In the genomic region with DNA sequence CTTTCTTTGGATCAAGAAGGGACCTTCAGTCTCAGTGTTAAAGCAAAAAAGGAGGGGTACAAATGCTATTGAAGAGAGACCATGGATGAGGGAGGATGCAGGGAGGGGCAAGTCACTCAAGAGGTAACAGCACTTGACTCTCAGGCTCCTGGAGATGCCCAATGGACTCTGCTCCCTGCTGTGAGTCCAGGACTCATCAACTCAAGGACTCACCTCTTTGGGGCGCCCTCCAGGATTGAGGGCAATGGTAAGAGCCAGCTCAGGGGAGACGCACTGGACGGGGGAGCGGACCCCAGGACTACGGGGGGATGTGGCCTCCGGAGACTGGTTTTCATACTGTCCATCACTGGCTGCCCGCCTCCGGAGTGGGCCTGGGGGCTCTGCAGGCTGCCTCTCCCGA, we compare ENCODE assay signal across 13 mouse cellular contexts.
DNase-seq lines count a peak whose midpoint lies in the region; ATAC-seq lines count a peak whose summit lies in the region.
"Had no signal": no experiment of that assay in that cellular context is flagged by ENCODE, and none has a peak within 500 bp of the region (broad histone marks: within the 10 kb centered on the region; RNA-seq: fewer than 3 reads in every experiment).

No protein-coding gene starts in this region.

- peaks cover 44% of the 10 kb centered on the region for H3K4me1 ChIP-seq in hindbrain, embryonic 10.5 days (replicated peaks)
- H3K4me1 ChIP-seq in hindbrain, embryonic 16.5 days (ENCODE audit: control insufficient read depth, insufficient read depth, low read depth, low read length): no peaks in the 10 kb centered on the region; the same call in 1 of the 2 replicates
- peaks cover 48% of the 10 kb centered on the region for H3K4me1 ChIP-seq in midbrain, embryonic 10.5 days
- H3K4me1 ChIP-seq in midbrain, embryonic 14.5 days (ENCODE audit: control insufficient read depth, insufficient read depth, low read length): 0 out of 2 replicates have a peak, but pooled peaks cover 8% of the 10 kb centered on the region
- peaks cover 26% of the 10 kb centered on the region for H3K4me1 ChIP-seq in limb, embryonic 12.5 days (replicated peaks)

- no peaks in the 10 kb centered on the region for H3K27me3 ChIP-seq in hindbrain, embryonic 10.5 days (ENCODE audit: insufficient read depth, poor library complexity, severe bottlenecking)
- no peaks in the 10 kb centered on the region for H3K27me3 ChIP-seq in hindbrain, embryonic 16.5 days (replicated peaks; ENCODE audit: control insufficient read depth, insufficient read depth, low read length)
- H3K27me3 ChIP-seq in midbrain, embryonic 10.5 days (ENCODE audit: low read depth, poor library complexity, severe bottlenecking): no peaks in the 10 kb centered on the region; the same call in none of the 2 replicates
- H3K27me3 ChIP-seq in midbrain, embryonic 14.5 days (ENCODE audit: control insufficient read depth, insufficient read depth, low read length): no peaks in the 10 kb centered on the region
- H3K27me3 ChIP-seq in limb, embryonic 12.5 days: no peaks in the 10 kb centered on the region
- H3K27me3 ChIP-seq: forebrain, embryonic 12.5 days had no signal

- no peak overlapping the region for H3K4me3 ChIP-seq in hindbrain, embryonic 10.5 days
- H3K4me3 ChIP-seq in hindbrain, embryonic 16.5 days (ENCODE audit: low read length): no peak overlapping the region
- no peak overlapping the region for H3K4me3 ChIP-seq in midbrain, embryonic 10.5 days
- H3K4me3 ChIP-seq in midbrain, embryonic 14.5 days (replicated peaks; ENCODE audit: low read depth, low read length): no peak overlapping the region
- no peak overlapping the region for H3K4me3 ChIP-seq in limb, embryonic 12.5 days (replicated peaks)
- H3K4me3 ChIP-seq: forebrain, embryonic 12.5 days; myocyte had no signal

- intact Hi-C loops in left cerebral cortex, postnatal 36 days (cut with DNase I): loop anchor here (5.0 kb wide), 1 partner anchor 36 kb away; no protein-coding TSS in a partner anchor

- H3K36me3 ChIP-seq in hindbrain, embryonic 10.5 days: no peaks in the 10 kb centered on the region
- H3K36me3 ChIP-seq in hindbrain, embryonic 16.5 days (ENCODE audit: control insufficient read depth, insufficient read depth, low read length): no peaks in the 10 kb centered on the region
- no peaks in the 10 kb centered on the region for H3K36me3 ChIP-seq in midbrain, embryonic 10.5 days
- H3K36me3 ChIP-seq in midbrain, embryonic 14.5 days (ENCODE audit: control insufficient read depth, insufficient read depth, low read length): no peaks in the 10 kb centered on the region
- peaks cover 47% of the 10 kb centered on the region for H3K36me3 ChIP-seq in limb, embryonic 12.5 days
- H3K36me3 ChIP-seq: forebrain, embryonic 12.5 days; G1E had no signal

- H3K9me3 ChIP-seq in hindbrain, embryonic 10.5 days: no peaks in the 10 kb centered on the region
- no peaks in the 10 kb centered on the region for H3K9me3 ChIP-seq in hindbrain, embryonic 16.5 days (ENCODE audit: control insufficient read depth, low read length)
- no peaks in the 10 kb centered on the region for H3K9me3 ChIP-seq in midbrain, embryonic 10.5 days (replicated peaks)
- H3K9me3 ChIP-seq in midbrain, embryonic 14.5 days (ENCODE audit: control insufficient read depth, low read length): no peaks in the 10 kb centered on the region
- H3K9me3 ChIP-seq in limb, embryonic 12.5 days: no peaks in the 10 kb centered on the region
- H3K9me3 ChIP-seq: forebrain, embryonic 12.5 days; G1E had no signal

- 69% methylated on average over 9 of the region's 9 CpGs for WGBS in hindbrain, embryonic 10.5 days
- WGBS in hindbrain, embryonic 16.5 days: 68% methylated on average over 9 of the region's 9 CpGs
- whole genome bisulfite sequencing in midbrain, embryonic 10.5 days: 54% methylated on average over 9 of the region's 9 CpGs
- 42% methylated on average over 9 of the region's 9 CpGs for WGBS in midbrain, embryonic 14.5 days
- WGBS in limb, embryonic 12.5 days: 79% methylated on average over 9 of the region's 9 CpGs

- DNase-seq in hindbrain, embryonic 10.5 days (ENCODE audit: low spot score): no peak
- no peak for DNase-seq in midbrain, embryonic 10.5 days (ENCODE audit: low spot score)
- DNase-seq in midbrain, embryonic 14.5 days: no peak
- no peak for DNase-seq in left cerebral cortex, postnatal 36 days (ENCODE audit: low spot score in 2 of 2)
- no peak for DNase-seq in ovary, postnatal 36 days (ENCODE audit: low spot score)
- DNase-seq: adrenal gland, adult 2 months; cerebellum, adult 11-12 months; cerebellum, postnatal 36 days had no signal

- no peak for ATAC-seq in hindbrain, embryonic 16.5 days
- no peak for ATAC-seq in midbrain, embryonic 14.5 days (ENCODE audit: low FRiP score, low TSS enrichment)
- ATAC-seq in limb, embryonic 12.5 days (ENCODE audit: insufficient number of reproducible peaks, insufficient read depth, low FRiP score, low TSS enrichment, low read depth): no peak

- H3K27ac ChIP-seq in hindbrain, embryonic 10.5 days: peak overlapping the region; percentile 47
- no peak overlapping the region for H3K27ac ChIP-seq in hindbrain, embryonic 16.5 days (ENCODE audit: low read depth, low read length)
- peak overlapping the region; percentile 66 for H3K27ac ChIP-seq in midbrain, embryonic 10.5 days (replicated peaks)
- no peak overlapping the region for H3K27ac ChIP-seq in midbrain, embryonic 14.5 days (replicated peaks; ENCODE audit: low read depth, low read length)
- H3K27ac ChIP-seq in limb, embryonic 12.5 days: peak overlapping the region; percentile 56; the same call in 1 of the 2 replicates
- H3K27ac ChIP-seq: forebrain, embryonic 12.5 days had no signal

- H3K9ac ChIP-seq in hindbrain, embryonic 16.5 days (ENCODE audit: low read depth, low read length): no peak overlapping the region
- no peak overlapping the region for H3K9ac ChIP-seq in midbrain, embryonic 14.5 days (replicated peaks; ENCODE audit: low read length)
- no peak overlapping the region for H3K9ac ChIP-seq in limb, embryonic 12.5 days (replicated peaks)
- H3K9ac ChIP-seq: forebrain, embryonic 12.5 days had no signal

- H3K4me2 ChIP-seq in hindbrain, embryonic 16.5 days (ENCODE audit: low read length): no peak overlapping the region
- no peak overlapping the region for H3K4me2 ChIP-seq in midbrain, embryonic 14.5 days (ENCODE audit: low read length)
- no peak overlapping the region for H3K4me2 ChIP-seq in limb, embryonic 12.5 days
- H3K4me2 ChIP-seq: forebrain, embryonic 12.5 days had no signal

Comparison
In these comparisons a context has a peak if more than half of its experiments do, and no peak if none do; other contexts are left out.
1. H3K27ac ChIP-seq: peak in hindbrain, embryonic 10.5 days (single experiment), midbrain, embryonic 10.5 days (single experiment) and limb, embryonic 12.5 days (single experiment); none in hindbrain, embryonic 16.5 days (single experiment) and midbrain, embryonic 14.5 days (single experiment).